Mouse (Mus musculus): Measurements from ENCODE around the gene Mpzl2.

DNA sequence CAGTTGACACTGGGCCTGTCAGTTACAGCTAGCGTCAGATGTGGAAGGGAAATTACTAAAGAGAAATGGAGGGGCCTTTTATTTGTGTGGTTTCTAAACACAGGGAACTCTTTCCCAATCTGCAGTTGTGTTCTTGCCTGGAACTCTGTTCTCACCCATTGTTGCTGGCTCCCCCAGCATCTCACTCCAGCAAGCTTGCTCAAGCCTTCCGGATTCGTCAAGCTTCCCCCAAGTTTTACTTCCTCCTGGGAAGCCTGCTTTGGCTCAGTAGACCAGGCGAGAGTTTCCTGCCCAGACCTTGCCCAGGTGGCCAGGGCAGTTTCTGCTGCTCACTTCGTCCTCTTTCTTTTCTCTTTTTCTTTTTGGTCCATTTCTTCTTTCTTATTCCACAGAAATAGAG, 45.0 kb downstream of the Mpzl2 start:
- TF ChIP-seq CTCF (IDR thresholded peaks at IDR 0.05; ENCODE audit: low read depth, low read length) (no peak), POLR2A (IDR thresholded peaks at IDR 0.05; ENCODE audit: extremely low read depth, insufficient read depth, low read length) (no peak)

All from liver, adult 2 months (tissue).